Mouse (Mus musculus) megakaryocyte, embryonic 14.5 days (primary cell): ENCODE data around the gene Stx1a. TPM values are rescaled to one million over a fixed set of nuclear protein-coding genes. Genes with fewer than 3 reads are reported as not detected.
A peak's percentile ranks its signal among the peaks of the same experiment; 100 is the strongest.

Experiments used
- H3K27me3 ChIP-seq: replicated peaks from 2 replicates; pipeline ENCODE3; 2012; ENCODE audit warnings: inconsistent platforms
- H3K36me3 ChIP-seq: replicated peaks from 2 replicates; pipeline ENCODE3; 2012; ENCODE audit warnings: low read length, inconsistent platforms, mixed read lengths
- H3K4me1 ChIP-seq: 2 replicates; pipeline ENCODE4 v1.6.1; 2012; ENCODE audit warnings: inconsistent platforms
- H3K4me3 ChIP-seq: replicated peaks from 2 replicates; pipeline ENCODE3; 2012; ENCODE audit warnings: moderate library complexity, mild to moderate bottlenecking, inconsistent platforms
- H3K9me3 ChIP-seq: 2 replicates; pipeline ENCODE4 v1.6.1; 2012; ENCODE audit warnings: inconsistent platforms
- FLI1 ChIP-seq: IDR thresholded peaks from 2 replicates; pipeline ENCODE4 v1.6.1; 2012; ENCODE audit warnings: low read length, inconsistent platforms, mixed read lengths
- GATA1 ChIP-seq: IDR thresholded peaks from 3 replicates; pipeline ENCODE4 v1.6.1; 2012; ENCODE audit warnings: mixed read lengths, low read length, inconsistent platforms, borderline replicate concordance
- polyA plus RNA-seq: library from polyadenylated mRNA; stranded (reverse); fragments of >175 nt; gene quantifications from 2 replicates; pipeline ENCODE4 v1.2.3, GENCODE M21; 2012; ENCODE audit warnings: low replicate concordance; ENCODE audit not compliant: insufficient read depth

Stx1a gene
- polyA plus RNA-seq, 1 experiment: 1.6 TPM

DNA sequence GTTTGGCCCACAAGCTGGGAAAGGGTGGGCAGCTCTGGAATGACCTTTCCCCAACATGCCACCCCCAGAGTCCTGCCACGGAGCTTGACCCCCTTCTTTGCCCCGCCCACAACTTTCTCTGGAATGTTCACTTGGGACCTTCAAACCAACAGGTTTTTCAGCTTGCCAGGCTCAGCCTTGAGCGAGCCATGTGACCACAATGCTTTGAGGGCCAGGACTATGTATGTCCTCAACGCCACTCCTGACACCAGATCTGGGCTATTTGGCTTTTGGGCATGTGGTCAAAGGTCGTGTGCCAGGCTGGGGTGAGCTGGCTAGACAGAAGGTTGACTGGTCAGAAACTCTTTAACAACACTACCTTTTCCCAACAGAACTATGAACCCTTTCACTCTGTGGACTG is 21.1 kb upstream of the Stx1a start:
- TF ChIP-seq GATA1 (no peak), FLI1 (no peak)
- peaks cover 36% of the 10 kb centered on the region for H3K27me3 ChIP-seq
- no peak overlapping the region for H3K4me3 ChIP-seq
- H3K36me3 ChIP-seq: no peaks in the 10 kb centered on the region
- peaks cover 10% of the 10 kb centered on the region; the same call in 1 of the 2 replicates for H3K4me1 ChIP-seq
- H3K9me3 ChIP-seq: no peaks in the 10 kb centered on the region

DNA sequence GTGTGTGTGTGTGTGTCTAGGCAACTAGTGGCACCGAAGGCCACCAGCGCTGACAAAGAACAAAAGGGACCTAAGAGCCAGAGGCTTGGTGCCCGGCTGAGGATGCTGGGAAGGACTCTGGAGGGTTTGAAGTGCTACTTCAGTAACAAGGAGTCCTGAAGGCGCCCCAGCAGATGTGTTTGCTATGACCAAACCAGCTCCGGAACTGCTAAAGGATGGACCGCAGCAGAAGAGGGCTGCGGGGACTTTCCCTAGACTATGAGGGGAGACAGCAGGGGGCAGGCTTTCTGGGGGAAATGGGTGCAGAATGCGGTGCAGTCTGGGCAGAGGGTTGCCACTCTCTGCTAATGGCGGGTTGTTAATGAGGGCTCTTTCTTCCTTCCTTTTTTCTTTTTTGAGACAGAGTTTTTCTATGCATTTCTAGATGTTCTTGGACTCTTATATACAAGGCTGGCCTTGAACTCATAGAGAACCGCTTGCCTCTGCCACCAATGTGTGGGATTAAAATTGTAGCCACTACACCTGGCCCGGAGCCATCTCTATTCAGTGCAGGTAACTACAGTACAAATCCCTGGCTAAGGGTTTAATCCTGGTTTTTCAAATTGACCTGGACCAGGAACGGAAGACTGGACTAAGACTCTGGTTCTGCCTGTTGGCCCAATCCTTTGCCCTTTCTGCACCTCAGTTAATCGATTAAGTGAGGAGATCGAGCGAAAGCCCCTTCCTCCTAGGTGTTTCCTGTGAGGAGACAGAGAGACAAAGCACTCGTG is 15.3 kb upstream of the Stx1a start:
- H3K27me3 ChIP-seq: peaks cover 12% of the 10 kb centered on the region
- peaks cover 42% of the 10 kb centered on the region for H3K4me1 ChIP-seq
- no peak for TF ChIP-seq FLI1
- no peak for TF ChIP-seq GATA1
- peaks cover 18% of the 10 kb centered on the region for H3K36me3 ChIP-seq
- peak overlapping the region; percentile 94 for H3K4me3 ChIP-seq
- H3K9me3 ChIP-seq: no peaks in the 10 kb centered on the region

- Histone ChIP-seq H3K9me3 (no peaks in the 10 kb centered on the region), H3K27me3 (peaks cover 11% of the 10 kb centered on the region), H3K4me1 (peaks cover 44% of the 10 kb centered on the region), H3K4me3 (peak within 1 kb of the TSS; percentile 94), H3K36me3 (peaks cover 18% of the 10 kb centered on the region)
- no peak for TF ChIP-seq GATA1
- TF ChIP-seq FLI1: no peak
These were observed 14.4 kb upstream of the Stx1a start, which contains the start of gene Abhd11 for GRCm38 (mm10) chr5:135008671-135009589. Gene Abhd11, plus strand, starts transcription at chr5:135009152.

GRCm38 (mm10) chr5:135009590-135010319 is 13.5 kb upstream of the Stx1a start:
- TF ChIP-seq GATA1 (no peak), FLI1 (no peak)
- Histone ChIP-seq H3K9me3 (no peaks in the 10 kb centered on the region), H3K4me3 (peak overlapping the region; percentile 94), H3K27me3 (peaks cover 10% of the 10 kb centered on the region), H3K4me1 (peaks cover 44% of the 10 kb centered on the region), H3K36me3 (peaks cover 18% of the 10 kb centered on the region)

DNA sequence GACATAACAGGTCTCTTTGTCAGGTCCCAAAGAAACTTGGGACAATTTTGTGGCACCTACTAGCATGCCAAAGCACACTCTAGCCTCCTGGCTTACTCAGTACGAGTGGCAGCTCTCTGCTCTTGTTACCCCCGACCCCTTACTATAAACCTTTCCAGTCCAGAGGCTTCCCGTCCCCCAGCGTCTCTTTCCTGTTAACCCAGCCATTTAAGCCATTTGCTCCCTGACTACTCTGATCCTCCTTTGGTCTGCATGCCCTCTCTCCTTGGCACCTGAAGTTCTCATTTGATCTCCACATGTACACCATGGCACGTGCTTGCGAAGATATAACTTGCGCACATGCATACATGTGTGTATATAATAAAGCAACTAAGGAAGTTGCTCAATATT is 13.0 kb upstream of the Stx1a start:
- H3K9me3 ChIP-seq: no peaks in the 10 kb centered on the region
- no peak for TF ChIP-seq GATA1
- TF ChIP-seq FLI1: no peak
- peaks cover 47% of the 10 kb centered on the region for H3K4me1 ChIP-seq
- peaks cover 5% of the 10 kb centered on the region for H3K27me3 ChIP-seq
- peak overlapping the region; percentile 94 for H3K4me3 ChIP-seq
- peaks cover 18% of the 10 kb centered on the region for H3K36me3 ChIP-seq

DNA sequence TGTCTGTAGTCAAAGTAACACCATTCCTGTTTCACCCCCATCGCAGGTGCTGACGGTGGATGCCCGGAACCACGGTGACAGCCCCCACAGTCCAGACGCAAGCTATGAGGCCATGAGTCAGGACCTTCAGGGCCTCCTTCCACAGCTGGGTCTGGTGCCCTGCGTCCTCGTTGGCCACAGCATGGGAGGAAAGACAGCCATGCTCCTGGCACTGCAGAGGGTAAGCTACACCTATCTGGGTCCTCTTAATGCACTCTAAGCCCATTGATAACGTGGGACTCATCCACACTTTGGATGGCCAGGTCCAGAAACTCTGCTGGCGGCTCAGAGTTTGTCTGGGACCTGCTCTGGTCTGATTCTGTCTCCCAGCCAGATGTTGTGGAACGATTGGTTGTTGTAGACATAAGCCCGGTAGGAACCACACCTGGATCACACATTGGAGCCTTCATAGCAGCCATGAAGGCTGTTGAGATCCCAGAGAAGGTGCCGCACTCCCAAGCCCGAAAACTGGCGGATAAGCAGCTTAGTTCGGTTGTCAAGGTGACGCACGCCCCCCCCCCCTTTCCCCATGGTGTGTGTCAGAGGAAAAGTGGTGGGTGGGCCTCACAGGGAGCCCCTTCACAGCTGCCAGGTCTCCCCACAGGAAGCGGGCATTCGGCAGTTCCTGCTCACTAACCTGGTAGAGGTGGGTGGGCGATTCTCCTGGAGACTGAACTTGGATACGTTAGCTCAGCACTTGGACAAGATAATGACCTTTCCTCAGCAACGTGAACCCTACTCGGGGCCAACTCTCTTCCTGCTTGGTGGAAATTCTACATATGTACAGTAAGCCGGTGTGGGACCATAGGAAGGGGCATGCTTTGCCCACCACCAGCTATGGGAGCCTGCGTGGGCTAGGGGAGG is 12.2 kb upstream of the Stx1a start:
- Histone ChIP-seq H3K4me3 (peak overlapping the region; percentile 94), H3K9me3 (no peaks in the 10 kb centered on the region), H3K36me3 (peaks cover 18% of the 10 kb centered on the region), H3K27me3 (peaks cover 1% of the 10 kb centered on the region), H3K4me1 (peaks cover 54% of the 10 kb centered on the region)
- TF ChIP-seq FLI1 (no peak), GATA1 (no peak)

GRCm38 (mm10) chr5:135011809-135012613 is 11.3 kb upstream of the Stx1a start:
- no peaks in the 10 kb centered on the region for H3K9me3 ChIP-seq
- peaks cover 18% of the 10 kb centered on the region for H3K36me3 ChIP-seq
- H3K4me1 ChIP-seq: peaks cover 57% of the 10 kb centered on the region
- TF ChIP-seq GATA1: no peak
- TF ChIP-seq FLI1: no peak
- H3K4me3 ChIP-seq: peak overlapping the region; percentile 1
- no peaks in the 10 kb centered on the region for H3K27me3 ChIP-seq

- Histone ChIP-seq H3K4me1 (peaks cover 55% of the 10 kb centered on the region), H3K27me3 (peaks cover 2% of the 10 kb centered on the region), H3K36me3 (peaks cover 18% of the 10 kb centered on the region), H3K9me3 (no peaks in the 10 kb centered on the region), H3K4me3 (peak overlapping the region; percentile 18)
- TF ChIP-seq GATA1 (no peak), FLI1 (no peak)
These were observed 10.4 kb upstream of the Stx1a start for GRCm38 (mm10) chr5:135012671-135013441.
